Mouse (Mus musculus): ENCODE measurements around the gene Wdr4.

Wdr4 gene

GRCm38 (mm10) chr17:31445061-31445731 is 74.6 kb downstream of the Wdr4 start:
- DNase-seq (ENCODE audit: low read depth, low spot score), result no peak
